Mouse (Mus musculus) lung, embryonic 14.5 days (tissue): ENCODE measurements around the gene Mogs. TPM values are rescaled to one million over a fixed set of nuclear protein-coding genes. Genes with fewer than 3 reads are reported as not detected.

Experiments
- ATAC-seq: fragments of 200-750 bp; cut with Nextera tagmentation; 2 replicates; pipeline ENCODE4 v1.8.0; 2017; ENCODE audit warnings: mild to moderate bottlenecking, moderate TSS enrichment, moderate library complexity; ENCODE audit not compliant: insufficient read depth
- DNase-seq: peaks from one replicate; pipeline ENCODE4 v3.0.0-alpha.2; 2015
- H3K27ac ChIP-seq: fragments of 300-500 bp; sonication (generic); 2 replicates; pipeline ENCODE4 v1.5.1; 2014; ENCODE audit warnings: low read depth, mild to moderate bottlenecking, moderate library complexity
- H3K27me3 ChIP-seq: fragments of 300-500 bp; sonication (generic); 2 replicates; pipeline ENCODE4 v1.6.1; 2014; ENCODE audit warnings: low read length, control low read depth; ENCODE audit not compliant: insufficient read depth
- H3K36me3 ChIP-seq: fragments of 300-500 bp; sonication (generic); 2 replicates; pipeline ENCODE4 v1.6.1; 2014; ENCODE audit warnings: control low read depth; ENCODE audit not compliant: insufficient read depth
- H3K4me1 ChIP-seq: fragments of 300-500 bp; sonication (generic); 2 replicates; pipeline ENCODE4 v1.6.1; 2014; ENCODE audit warnings: antibody characterized with exemption, control low read depth; ENCODE audit not compliant: insufficient read depth
- H3K4me2 ChIP-seq: fragments of 300-500 bp; sonication (generic); 2 replicates; pipeline ENCODE4 v1.6.1; 2014; ENCODE audit warnings: mild to moderate bottlenecking
- H3K4me3 ChIP-seq: fragments of 300-500 bp; sonication (generic); 2 replicates; pipeline ENCODE4 v1.5.1; 2014; ENCODE audit warnings: low read depth, low read length
- H3K9ac ChIP-seq: fragments of 300-500 bp; sonication (generic); 2 replicates; pipeline ENCODE4 v1.6.1; 2014
- H3K9me3 ChIP-seq: fragments of 300-500 bp; sonication (generic); 2 replicates; pipeline ENCODE4 v1.6.1; 2016; ENCODE audit warnings: low read depth, low read length, control low read depth
- CTCF ChIP-seq: IDR thresholded peaks from 2 replicates; pipeline ENCODE4 v1.5.1; 2016; ENCODE audit warnings: antibody characterized with exemption, low read depth
- WGBS: fragments of 180-500 bp; shearing (Covaris S2); extraction: QIAGEN DNeasy Blood & Tissue Kit; methylation state at CpG from one replicate; pipeline ENCODE4 v1.1.7; 2014; 5-methylcytosine and 5-hydroxymethylcytosine counted together
- polyA plus RNA-seq: library from polyadenylated mRNA; unstranded; fragments of >200 nt; fragmentation: Nextera tagmentation; extraction: Ambion mirVana; gene quantifications from 2 replicates; pipeline ENCODE4 v1.2.1, GENCODE M21; 2014

The Mogs gene
- polyA plus RNA-seq, 1 experiment from 2014 or later = 66.6 TPM

DNA sequence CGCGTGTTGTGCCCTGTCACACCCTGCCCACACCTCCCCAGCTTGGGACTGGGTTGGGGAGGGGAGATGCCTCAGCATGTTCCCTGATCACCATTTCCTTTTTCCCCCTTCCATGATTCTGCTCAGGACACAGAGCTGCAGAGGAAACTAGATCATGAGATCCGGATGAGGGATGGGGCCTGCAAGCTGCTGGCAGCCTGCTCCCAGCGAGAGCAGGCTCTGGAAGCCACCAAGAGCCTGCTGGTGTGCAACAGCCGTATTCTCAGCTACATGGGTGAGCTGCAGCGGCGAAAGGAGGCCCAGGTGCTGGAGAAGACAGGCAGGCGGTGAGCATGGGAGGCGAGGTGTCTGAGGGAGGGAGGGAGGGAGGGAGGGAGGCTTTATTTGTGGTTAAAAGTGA, 30.5 kb downstream of the Mogs start:
- no peak overlapping the region for H3K4me3 ChIP-seq
- H3K9me3 ChIP-seq = no peaks in the 10 kb centered on the region
- no peak for TF ChIP-seq CTCF
- H3K36me3 ChIP-seq = peaks cover 49% of the 10 kb centered on the region
- peak overlapping the region; percentile 24; the same call in 1 of the 2 replicates for H3K27ac ChIP-seq
- 49% methylated on average over 9 of the region's 9 CpGs for WGBS
- no peaks in the 10 kb centered on the region for H3K27me3 ChIP-seq
- H3K4me2 ChIP-seq = no peak overlapping the region
- ATAC-seq = no peak
- H3K4me1 ChIP-seq = peaks cover 8% of the 10 kb centered on the region
- H3K9ac ChIP-seq = no peak overlapping the region; the same call in 1 of the 2 replicates
- DNase-seq = no peak

DNA sequence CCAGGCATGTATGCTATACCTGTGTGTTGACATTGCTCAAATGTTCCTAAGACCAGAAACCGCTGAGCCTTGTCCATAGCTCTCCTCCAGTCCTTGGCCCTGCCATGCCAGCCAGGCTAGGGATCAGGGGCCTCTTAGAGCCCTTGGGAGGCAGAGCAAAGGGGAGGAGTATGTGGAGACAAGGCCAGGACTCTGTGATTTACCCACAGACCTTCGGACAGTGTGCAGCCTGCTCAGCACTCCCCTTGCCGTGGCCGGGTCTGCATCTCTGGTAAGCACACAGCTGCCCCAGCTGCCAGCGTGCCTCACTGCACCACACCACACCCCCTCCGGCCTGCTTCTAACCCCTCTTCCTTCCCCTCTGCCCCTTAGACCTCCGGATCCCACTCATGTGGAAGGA, 32.0 kb downstream of the Mogs start:
- peaks cover 62% of the 10 kb centered on the region for H3K36me3 ChIP-seq
- H3K27ac ChIP-seq = no peak overlapping the region

DNA sequence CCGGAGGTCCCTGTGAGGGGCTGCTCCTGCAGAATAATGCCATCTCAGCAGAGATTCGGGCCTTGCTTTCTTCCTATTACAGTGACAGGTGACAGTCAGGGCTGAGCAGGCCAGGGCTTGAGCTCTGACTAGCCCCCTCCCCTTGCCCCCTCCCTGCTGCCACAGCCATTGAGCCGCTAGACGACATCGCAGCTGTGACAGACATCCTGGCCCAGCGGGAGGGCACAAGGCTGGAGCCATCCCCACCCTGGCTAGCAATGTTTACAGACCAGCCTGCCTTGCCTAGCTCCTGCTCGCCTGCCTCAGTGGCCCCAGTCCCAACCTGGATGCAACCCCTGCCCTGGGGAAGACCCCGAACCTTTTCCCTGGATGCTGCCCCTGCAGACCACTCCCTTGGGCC, 36.4 kb downstream of the Mogs start:
- no peak overlapping the region for H3K4me3 ChIP-seq
- no peak overlapping the region for H3K9ac ChIP-seq
- WGBS = 27% methylated on average over 8 of the region's 8 CpGs
- ATAC-seq = no peak
- peak overlapping the region; percentile 30; the same call in 1 of the 2 replicates for H3K27ac ChIP-seq
- H3K4me2 ChIP-seq = no peak overlapping the region
- DNase-seq = no peak
- H3K4me1 ChIP-seq = 0 out of 2 replicates have a peak, but pooled peaks cover 4% of the 10 kb centered on the region
- H3K27me3 ChIP-seq = no peaks in the 10 kb centered on the region; the same call in 1 of the 2 replicates
- no peak for TF ChIP-seq CTCF
- peaks cover 61% of the 10 kb centered on the region for H3K36me3 ChIP-seq
- no peaks in the 10 kb centered on the region for H3K9me3 ChIP-seq

More for the DNA sequence above, 32.0 kb downstream of the Mogs start:
- ATAC-seq (no peak), DNase-seq (no peak)
- no peaks in the 10 kb centered on the region for H3K9me3 ChIP-seq
- 62% methylated on average over 7 of the region's 7 CpGs for WGBS
- no peak overlapping the region for H3K4me2 ChIP-seq
- no peak for TF ChIP-seq CTCF
- no peaks in the 10 kb centered on the region for H3K27me3 ChIP-seq
- H3K9ac ChIP-seq = no peak overlapping the region
- peaks cover 3% of the 10 kb centered on the region; the same call in 1 of the 2 replicates for H3K4me1 ChIP-seq
- H3K4me3 ChIP-seq = no peak overlapping the region

DNA sequence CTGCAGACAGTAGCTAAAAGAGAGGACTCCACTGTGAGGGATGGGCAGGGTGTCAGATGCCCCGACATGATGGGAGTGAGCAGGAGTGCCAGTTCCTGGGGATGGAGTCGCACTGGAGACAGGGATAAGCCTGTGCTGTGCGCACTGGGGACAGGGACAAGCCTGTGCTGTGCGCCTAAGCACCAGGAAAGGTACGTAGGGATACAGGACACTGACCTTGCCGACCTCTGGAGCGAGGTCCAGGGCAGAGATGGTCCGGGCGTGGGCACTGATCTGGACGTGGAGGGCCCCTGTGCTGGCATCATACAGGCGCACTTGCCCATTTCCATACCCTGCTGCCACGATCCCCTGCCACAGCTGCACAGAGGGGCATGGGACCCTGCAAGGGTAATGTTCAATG, 37.7 kb downstream of the Mogs start:
- Histone ChIP-seq H3K27ac (no peak overlapping the region), H3K4me3 (no peak overlapping the region), H3K4me1 (0 out of 2 replicates have a peak, but pooled peaks cover 4% of the 10 kb centered on the region), H3K36me3 (peaks cover 48% of the 10 kb centered on the region), H3K27me3 (no peaks in the 10 kb centered on the region; the same call in 1 of the 2 replicates), H3K4me2 (no peak overlapping the region), H3K9me3 (no peaks in the 10 kb centered on the region), H3K9ac (no peak overlapping the region)
- no peak for TF ChIP-seq CTCF
- 81% methylated on average over 12 of the region's 12 CpGs for WGBS
- ATAC-seq (no peak), DNase-seq (no peak)

DNA sequence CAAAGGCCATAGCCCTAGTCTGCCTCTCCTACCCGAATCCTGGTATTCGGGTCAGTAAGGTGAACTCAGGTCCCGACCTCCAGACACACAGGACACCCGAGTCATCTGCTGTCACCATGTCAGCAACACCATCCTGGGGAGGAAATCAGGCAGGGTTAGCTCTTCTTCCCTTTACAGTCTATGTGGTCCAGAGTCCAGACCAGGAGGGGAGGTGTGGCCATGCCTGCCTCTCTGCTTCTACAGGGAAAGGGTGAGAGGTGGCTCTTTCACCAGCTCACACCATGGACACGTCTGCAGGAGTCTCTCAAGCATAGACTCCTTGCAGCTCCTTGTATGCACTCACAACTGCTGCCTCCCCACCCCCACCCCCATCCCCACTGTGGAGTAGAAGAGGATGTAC, 38.2 kb downstream of the Mogs start:
- Histone ChIP-seq H3K27ac (no peak overlapping the region), H3K27me3 (no peaks in the 10 kb centered on the region; the same call in 1 of the 2 replicates), H3K36me3 (peaks cover 43% of the 10 kb centered on the region), H3K4me1 (0 out of 2 replicates have a peak, but pooled peaks cover 4% of the 10 kb centered on the region), H3K4me3 (no peak overlapping the region), H3K9me3 (no peaks in the 10 kb centered on the region), H3K9ac (no peak overlapping the region), H3K4me2 (no peak overlapping the region)
- no peak for TF ChIP-seq CTCF
- ATAC-seq (no peak), DNase-seq (no peak)
- 54% methylated on average over 5 of the region's 5 CpGs for WGBS

DNA sequence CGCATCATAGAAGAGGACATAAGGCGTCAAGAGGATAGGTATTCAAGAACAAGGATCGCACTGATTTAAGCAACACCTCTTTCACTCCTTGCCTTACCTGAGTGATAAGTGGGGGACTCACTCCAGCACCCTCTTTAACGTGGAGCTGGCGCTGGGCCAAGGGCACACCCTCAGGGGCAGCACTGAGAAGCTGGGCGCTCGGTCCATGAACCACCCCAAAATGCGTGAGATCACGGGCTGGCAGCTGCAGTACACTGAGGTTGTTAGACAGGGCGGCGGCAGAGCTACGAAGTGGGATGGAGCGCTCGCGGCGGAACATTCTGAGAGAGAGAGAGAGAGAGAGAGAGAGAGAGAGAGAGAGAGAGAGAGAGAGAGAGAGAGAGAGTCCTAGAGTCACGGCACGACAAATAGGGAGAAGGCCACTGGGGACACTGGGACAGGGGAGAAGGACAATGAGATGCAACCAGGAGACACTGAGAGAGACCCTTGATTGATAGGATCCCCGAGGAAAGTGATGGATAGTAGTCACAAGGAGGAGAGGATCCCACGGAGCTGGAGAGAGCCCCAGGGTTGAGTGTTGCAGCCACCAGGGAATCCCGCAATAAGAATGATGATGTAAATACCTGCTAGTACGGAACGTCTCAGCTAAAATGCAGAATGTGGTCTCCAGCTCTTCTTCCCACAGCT, 40.4 kb downstream of the Mogs start:
- Histone ChIP-seq H3K9me3 (no peaks in the 10 kb centered on the region), H3K36me3 (peaks cover 25% of the 10 kb centered on the region), H3K27me3 (peaks cover 2% of the 10 kb centered on the region), H3K4me1 (0 out of 2 replicates have a peak, but pooled peaks cover 4% of the 10 kb centered on the region), H3K27ac (no peak overlapping the region), H3K4me2 (peak overlapping the region; percentile 87), H3K9ac (peak overlapping the region; percentile 41), H3K4me3 (peak overlapping the region; percentile 57)
- peak; percentile 38 for ATAC-seq
- DNase-seq = peak; percentile 43
- WGBS = 8% methylated on average over 23 of the region's 23 CpGs
- no peak for TF ChIP-seq CTCF

DNA sequence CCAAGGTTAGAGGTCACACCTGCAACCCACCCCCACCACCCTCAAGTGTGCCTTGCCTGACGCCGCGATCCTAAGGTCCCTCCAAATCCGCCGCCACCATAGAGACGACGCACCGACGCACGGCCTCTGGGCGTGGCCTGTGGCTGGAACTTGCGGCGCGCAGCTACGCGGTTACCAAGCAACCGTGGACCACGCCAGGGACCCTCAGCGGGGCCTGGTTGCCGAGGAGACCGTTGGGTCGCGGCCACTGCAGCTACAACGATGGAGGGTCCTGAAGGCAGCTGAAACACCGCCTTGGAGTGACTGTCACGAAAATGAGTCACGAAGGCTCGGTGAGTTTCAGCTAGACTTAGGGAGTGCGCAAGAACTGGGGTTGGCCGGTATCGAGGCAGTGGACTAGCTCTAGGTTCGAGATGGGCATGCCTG, 41.0 kb downstream of the Mogs start, which contains the start of the genes Wdr54 and 1700003E16Rik:
Gene Wdr54, minus strand, starts transcription at position 139 of the 426 bp plus-strand sequence.
Gene 1700003E16Rik, plus strand, starts transcription at position 146 of the 426 bp plus-strand sequence.
- peak within 1 kb of the TSS; percentile 41 for H3K9ac ChIP-seq
- no peaks in the 10 kb centered on the region for H3K9me3 ChIP-seq
- peak; percentile 90 for DNase-seq
- no peak for TF ChIP-seq CTCF
- 0 out of 2 replicates have a peak, but pooled peaks cover 4% of the 10 kb centered on the region for H3K4me1 ChIP-seq
- peaks cover 8% of the 10 kb centered on the region for H3K27me3 ChIP-seq
- H3K4me2 ChIP-seq = peak within 1 kb of the TSS; percentile 87
- peaks cover 22% of the 10 kb centered on the region for H3K36me3 ChIP-seq
- WGBS = under 1% methylated on average over 32 of the region's 32 CpGs
- 0 out of 2 replicates have a peak within 1 kb of the TSS, but pooled peaks have one; percentile 12 for H3K27ac ChIP-seq
- peak; percentile 86 for ATAC-seq
- peak within 1 kb of the TSS; percentile 57 for H3K4me3 ChIP-seq
